Mouse (Mus musculus): ENCODE results near the gene Pdgfc.

GRCm38 (mm10) chr3:81160457-81161165, 124.4 kb downstream of the Pdgfc start:
- TF ChIP-seq POLR2A (IDR thresholded peaks at IDR 0.05; ENCODE audit: borderline replicate concordance, extremely low read depth, insufficient read depth, insufficient read length, poor library complexity, severe bottlenecking) = no peak
- TF ChIP-seq CTCF (IDR thresholded peaks at IDR 0.05; ENCODE audit: borderline replicate concordance, extremely low read depth, insufficient read depth, insufficient read length) = no peak

Data from brain, embryonic 14.5 days (tissue).